ENCODE assay signal across 11 mouse cellular contexts in genomic region chr15:12039256-12039655, GRCm38 (mm10). TPM values are rescaled to one million over a fixed set of nuclear protein-coding genes. Genes with fewer than 3 reads are reported as not detected.
DNase-seq lines count a peak whose midpoint lies in the region; ATAC-seq and TF ChIP-seq lines count a peak whose summit lies in the region.
"Had no signal": no experiment of that assay in that cellular context is flagged by ENCODE, and none has a peak within 500 bp of the region (broad histone marks: within the 10 kb centered on the region; RNA-seq: fewer than 3 reads in every experiment).

No protein-coding gene starts in this region.

- TF ChIP-seq CTCF in lung, embryonic 14.5 days (IDR thresholded peaks at IDR 0.05; ENCODE audit: low read depth) = no peak
- TF ChIP-seq CTCF in heart, adult 2 months (IDR thresholded peaks at IDR 0.05) = no peak

- intact Hi-C loops in heart, adult 2 months (cut with DNase I) = loop anchor here (5.0 kb wide), 1 partner anchor 47 kb away; no protein-coding TSS in a partner anchor

- TF ChIP-seq EP300 in heart, adult 2 months (IDR thresholded peaks at IDR 0.05; ENCODE audit: insufficient read depth, low read depth, low read length) = no peak

- H3K4me3 ChIP-seq in lung, embryonic 14.5 days (ENCODE audit: low read depth, low read length) = no peak overlapping the region
- no peak overlapping the region for H3K4me3 ChIP-seq in forebrain, embryonic 15.5 days
- no peak overlapping the region for H3K4me3 ChIP-seq in midbrain, embryonic 15.5 days
- no peak overlapping the region for H3K4me3 ChIP-seq in heart, adult 2 months
- H3K4me3 ChIP-seq: heart, embryonic 10.5 days had no signal

- no peak for DNase-seq in lung, embryonic 14.5 days
- no peak for DNase-seq in lung, postnatal 14 days
- DNase-seq in R1 (ENCODE audit: low read depth, low spot score) = peak; percentile 81
- DNase-seq in urinary bladder, postnatal 4 days (ENCODE audit: low spot score in 2 of 2) = no peak
- DNase-seq in heart, adult 2 months = no peak
- no peak for DNase-seq in heart, adult 9 months (ENCODE audit: low spot score in 2 of 2)
- DNase-seq: lung, adult 2 months had no signal

- no peak overlapping the region for H3K9ac ChIP-seq in lung, embryonic 14.5 days
- H3K9ac ChIP-seq in forebrain, embryonic 15.5 days (replicated peaks) = no peak overlapping the region
- H3K9ac ChIP-seq in midbrain, embryonic 15.5 days = no peak overlapping the region
- H3K9ac ChIP-seq in heart, adult 2 months (ENCODE audit: low read depth, low read length) = no peak overlapping the region

- H3K4me1 ChIP-seq in lung, embryonic 14.5 days (ENCODE audit: insufficient read depth) = no peaks in the 10 kb centered on the region
- peaks cover 9% of the 10 kb centered on the region for H3K4me1 ChIP-seq in forebrain, embryonic 15.5 days
- H3K4me1 ChIP-seq in midbrain, embryonic 15.5 days = peaks cover 21% of the 10 kb centered on the region
- H3K4me1 ChIP-seq in heart, adult 2 months (ENCODE audit: control insufficient read depth, insufficient read depth, low read length) = peaks cover 1% of the 10 kb centered on the region; the same call in 1 of the 2 replicates

- H3K4me2 ChIP-seq in lung, embryonic 14.5 days = no peak overlapping the region
- H3K4me2 ChIP-seq in forebrain, embryonic 15.5 days (replicated peaks) = no peak overlapping the region
- H3K4me2 ChIP-seq in midbrain, embryonic 15.5 days = peak overlapping the region; percentile 36

- 75% methylated on average over 10 of the region's 10 CpGs for WGBS in lung, embryonic 14.5 days
- WGBS in forebrain, embryonic 15.5 days = 56% methylated on average over 10 of the region's 10 CpGs
- WGBS in midbrain, embryonic 15.5 days = 42% methylated on average over 10 of the region's 10 CpGs
- 94% methylated on average over 10 of the region's 10 CpGs for WGBS in heart, adult 2 months

- H3K27ac ChIP-seq in lung, embryonic 14.5 days (ENCODE audit: low read depth) = no peak overlapping the region
- 0 out of 2 replicates have a peak overlapping the region, but pooled peaks have one; percentile 32 for H3K27ac ChIP-seq in forebrain, embryonic 15.5 days (replicated peaks)
- H3K27ac ChIP-seq in midbrain, embryonic 15.5 days = peak overlapping the region; percentile 81
- H3K27ac ChIP-seq in heart, adult 2 months = no peak overlapping the region
- H3K27ac ChIP-seq: heart, embryonic 10.5 days had no signal

- no peaks in the 10 kb centered on the region for H3K36me3 ChIP-seq in lung, embryonic 14.5 days (ENCODE audit: insufficient read depth)
- no peaks in the 10 kb centered on the region for H3K36me3 ChIP-seq in forebrain, embryonic 15.5 days
- H3K36me3 ChIP-seq in midbrain, embryonic 15.5 days (replicated peaks) = no peaks in the 10 kb centered on the region
- H3K36me3 ChIP-seq in heart, adult 2 months (ENCODE audit: control insufficient read depth, insufficient read depth, low read length) = no peaks in the 10 kb centered on the region
- H3K36me3 ChIP-seq: G1E; heart, embryonic 10.5 days had no signal

- H3K9me3 ChIP-seq in lung, embryonic 14.5 days (ENCODE audit: low read depth, low read length) = no peaks in the 10 kb centered on the region
- no peaks in the 10 kb centered on the region for H3K9me3 ChIP-seq in forebrain, embryonic 15.5 days
- no peaks in the 10 kb centered on the region for H3K9me3 ChIP-seq in midbrain, embryonic 15.5 days
- H3K9me3 ChIP-seq: G1E; heart, embryonic 10.5 days had no signal

- H3K79me2 ChIP-seq in heart, adult 2 months (replicated peaks; ENCODE audit: control insufficient read depth, insufficient read depth, low read length) = no peaks in the 10 kb centered on the region

- no peak for TF ChIP-seq POLR2A in heart, adult 2 months (IDR thresholded peaks at IDR 0.05; ENCODE audit: insufficient read depth, low read depth, low read length)

- H3K27me3 ChIP-seq in lung, embryonic 14.5 days (ENCODE audit: insufficient read depth, low read length) = no peaks in the 10 kb centered on the region
- H3K27me3 ChIP-seq in forebrain, embryonic 15.5 days = no peaks in the 10 kb centered on the region
- H3K27me3 ChIP-seq in midbrain, embryonic 15.5 days (replicated peaks) = no peaks in the 10 kb centered on the region
- H3K27me3 ChIP-seq in heart, adult 2 months (ENCODE audit: control insufficient read depth, insufficient read depth, low read length) = no peaks in the 10 kb centered on the region

- ATAC-seq in lung, embryonic 14.5 days (ENCODE audit: insufficient read depth) = 0 out of 2 replicates have a peak, but pooled peaks have one; percentile 21
- ATAC-seq in forebrain, embryonic 15.5 days (replicated peaks) = peak; percentile 68
- peak; percentile 75 for ATAC-seq in midbrain, embryonic 15.5 days (replicated peaks)

RNA-seq across cellular contexts. Expression of gene Sub1, which starts 42.5 kb away (rescaled TPM):
- polyA plus RNA-seq in lung, embryonic 14.5 days (2014; fragmentation: Nextera tagmentation; extraction: Ambion mirVana) = 671 and 746 TPM in 2 replicates
- polyA plus RNA-seq in forebrain, embryonic 15.5 days (2015; fragmentation: Nextera tagmentation; extraction: Ambion mirVana) = 465 and 483 TPM in 2 replicates
- polyA plus RNA-seq in midbrain, embryonic 15.5 days (2015; fragmentation: Nextera tagmentation; extraction: Ambion mirVana) = 469 and 476 TPM in 2 replicates
- 10 to 100 TPM; 76.8 to 90.7 TPM for total RNA-seq in heart, adult 2 months (2021)
- 7.5 and 12.7 TPM in 2 replicates for polyA plus RNA-seq in heart, adult 2 months (2012; rRNA removed)

Comparison
In these comparisons a context has a peak if more than half of its experiments do, and no peak if none do; other contexts are left out.
1. ATAC-seq: peak in every context shown above with its lines; median percentile 75 in midbrain, embryonic 15.5 days; 68 in forebrain, embryonic 15.5 days; 21 in lung, embryonic 14.5 days.
2. H3K27ac ChIP-seq: peak in forebrain, embryonic 15.5 days (single experiment) and midbrain, embryonic 15.5 days (single experiment); none in lung, embryonic 14.5 days (single experiment) and heart, adult 2 months (single experiment).
3. RNA of gene Sub1, which starts 42.5 kb away (polyA plus RNA-seq): 671 to 746 TPM in lung, embryonic 14.5 days, 465 to 483 TPM in forebrain, embryonic 15.5 days and 469 to 476 TPM in midbrain, embryonic 15.5 days; 7.5 to 12.7 TPM in heart, adult 2 months; every median in the first group is over 10 times any median in the second.